ENCODE assay signal across 21 mouse cellular contexts in the genomic region with DNA sequence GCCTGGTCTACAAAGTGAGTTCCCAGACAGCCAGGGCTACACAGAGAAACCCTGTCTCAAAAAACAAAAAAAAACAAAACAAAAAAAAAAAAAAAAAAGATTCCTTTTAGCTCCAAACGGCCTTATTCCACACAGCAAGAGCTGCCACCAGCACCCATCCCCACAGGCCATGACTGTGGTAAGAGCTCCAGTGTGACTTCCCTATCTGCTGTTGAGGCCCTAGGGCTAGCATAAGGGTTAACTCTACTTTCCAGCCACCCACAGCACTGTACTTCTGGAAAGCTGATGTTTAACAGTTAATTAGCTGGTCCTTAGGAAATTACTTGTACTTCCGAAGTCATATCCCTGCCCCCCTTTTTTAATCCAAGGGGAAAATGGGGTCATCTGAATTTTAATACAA. TPM values are rescaled to one million over a fixed set of nuclear protein-coding genes. Genes with fewer than 3 reads are reported as not detected.
DNase-seq lines count a peak whose midpoint lies in the region; ATAC-seq and TF ChIP-seq lines count a peak whose summit lies in the region.
"Had no signal": no experiment of that assay in that cellular context is flagged by ENCODE, and none has a peak within 500 bp of the region (broad histone marks: within the 10 kb centered on the region; RNA-seq: fewer than 3 reads in every experiment).

No protein-coding gene starts in this region.

- no peak for TF ChIP-seq EP300 in ES-Bruce4 (IDR thresholded peaks at IDR 0.05; ENCODE audit: insufficient read depth, low read depth, low read length)

- no peaks in the 10 kb centered on the region for H3K27me3 ChIP-seq in lung, embryonic 15.5 days
- no peaks in the 10 kb centered on the region for H3K27me3 ChIP-seq in ES-Bruce4 (ENCODE audit: control insufficient read depth, insufficient read depth, low read length, poor library complexity, severe bottlenecking)
- peaks cover 27% of the 10 kb centered on the region for H3K27me3 ChIP-seq in midbrain, embryonic 16.5 days (ENCODE audit: control insufficient read depth, insufficient read depth, low read depth, low read length)
- H3K27me3 ChIP-seq in forebrain, embryonic 12.5 days: peaks cover 76% of the 10 kb centered on the region
- H3K27me3 ChIP-seq: intestine, embryonic 15.5 days; Patski had no signal

- peak overlapping the region; percentile 70 for H3K27ac ChIP-seq in lung, embryonic 15.5 days
- peak overlapping the region; percentile 52; the same call in 1 of the 2 replicates for H3K27ac ChIP-seq in ES-Bruce4 (ENCODE audit: insufficient read depth, low read length)
- no peak overlapping the region for H3K27ac ChIP-seq in midbrain, embryonic 16.5 days (ENCODE audit: low read length)
- no peak overlapping the region for H3K27ac ChIP-seq in forebrain, embryonic 12.5 days
- H3K27ac ChIP-seq: heart, adult 2 months; heart, embryonic 10.5 days; hindbrain, embryonic 10.5 days; intestine, embryonic 15.5 days had no signal

- DNase-seq in lung, postnatal 10 days: no peak
- DNase-seq in right cerebral cortex, postnatal 25 days: no peak
- DNase-seq: adrenal gland, postnatal 14 days; cerebellum, adult 11 months; cerebellum, adult 8-10 months; cerebellum, postnatal 36 days; gastrocnemius, postnatal 25 days; heart, adult 2 months had no signal

- peak overlapping the region; percentile 26; the same call in 1 of the 2 replicates for H3K4me2 ChIP-seq in lung, embryonic 15.5 days
- H3K4me2 ChIP-seq in midbrain, embryonic 16.5 days (ENCODE audit: low read length): no peak overlapping the region
- no peak overlapping the region for H3K4me2 ChIP-seq in forebrain, embryonic 12.5 days
- H3K4me2 ChIP-seq: intestine, embryonic 15.5 days had no signal

- TF ChIP-seq CTCF in ES-Bruce4 (IDR thresholded peaks at IDR 0.05; ENCODE audit: low read depth, low read length): no peak

- peaks cover 34% of the 10 kb centered on the region for H3K4me1 ChIP-seq in lung, embryonic 15.5 days
- peaks cover 6% of the 10 kb centered on the region for H3K4me1 ChIP-seq in ES-Bruce4 (ENCODE audit: control insufficient read depth, insufficient read depth, low read length)
- peaks cover 24% of the 10 kb centered on the region for H3K4me1 ChIP-seq in midbrain, embryonic 16.5 days (ENCODE audit: control insufficient read depth, insufficient read depth, low read length)
- H3K4me1 ChIP-seq in forebrain, embryonic 12.5 days: peaks cover 40% of the 10 kb centered on the region

- no peak for ATAC-seq in lung, embryonic 15.5 days (ENCODE audit: borderline replicate concordance, extremely low read depth, low FRiP score, low TSS enrichment)
- peak; percentile 65 for ATAC-seq in granulocyte monocyte progenitor cell, adult 5-6 weeks (replicated peaks; ENCODE audit: poor library complexity, severe bottlenecking)
- peak; percentile 48; the same call in 1 of the 2 replicates for ATAC-seq in megakaryocyte progenitor cell, adult 5-6 weeks (replicated peaks; ENCODE audit: poor library complexity)
- ATAC-seq in midbrain, embryonic 16.5 days: no peak
- no peak for ATAC-seq in forebrain, embryonic 12.5 days (ENCODE audit: low FRiP score)
- ATAC-seq: forebrain, embryonic 15.5 days; hindbrain, embryonic 16.5 days; intestine, embryonic 15.5 days; Patski had no signal

- H3K9ac ChIP-seq in lung, embryonic 15.5 days: 0 out of 2 replicates have a peak overlapping the region, but pooled peaks have one; percentile 16
- no peak overlapping the region for H3K9ac ChIP-seq in ES-Bruce4 (ENCODE audit: low read depth, poor library complexity, severe bottlenecking)
- no peak overlapping the region for H3K9ac ChIP-seq in midbrain, embryonic 16.5 days (ENCODE audit: low read depth, low read length)
- H3K9ac ChIP-seq in forebrain, embryonic 12.5 days: no peak overlapping the region
- H3K9ac ChIP-seq: forebrain, embryonic 15.5 days; hindbrain, embryonic 13.5 days; intestine, embryonic 15.5 days had no signal

- no peak for TF ChIP-seq POLR2A in ES-Bruce4 (IDR thresholded peaks at IDR 0.05; ENCODE audit: insufficient read depth, low read length)

- WGBS in lung, embryonic 15.5 days: 35% methylated on average over 2 of the region's 2 CpGs
- 71% methylated on average over 2 of the region's 2 CpGs for WGBS in midbrain, embryonic 16.5 days
- WGBS in forebrain, embryonic 12.5 days: 78% methylated on average over 2 of the region's 2 CpGs

- H3K9me3 ChIP-seq in lung, embryonic 15.5 days: no peaks in the 10 kb centered on the region
- H3K9me3 ChIP-seq in ES-Bruce4 (replicated peaks; ENCODE audit: control insufficient read depth, insufficient read depth, low read length, poor library complexity, severe bottlenecking): no peaks in the 10 kb centered on the region
- H3K9me3 ChIP-seq in midbrain, embryonic 16.5 days (replicated peaks; ENCODE audit: control insufficient read depth, low read length, poor library complexity, severe bottlenecking): no peaks in the 10 kb centered on the region
- H3K9me3 ChIP-seq in forebrain, embryonic 12.5 days: no peaks in the 10 kb centered on the region
- H3K9me3 ChIP-seq: forebrain, embryonic 15.5 days; heart, embryonic 10.5 days; hindbrain, embryonic 10.5 days; hindbrain, embryonic 13.5 days; intestine, embryonic 15.5 days had no signal

- H3K4me3 ChIP-seq in lung, embryonic 15.5 days: no peak overlapping the region
- H3K4me3 ChIP-seq in ES-Bruce4 (ENCODE audit: low read depth, low read length): no peak overlapping the region
- no peak overlapping the region for H3K4me3 ChIP-seq in midbrain, embryonic 16.5 days (ENCODE audit: low read depth, low read length)
- H3K4me3 ChIP-seq in forebrain, embryonic 12.5 days (replicated peaks): no peak overlapping the region
- H3K4me3 ChIP-seq: forebrain, embryonic 15.5 days; heart, adult 2 months; heart, embryonic 10.5 days; hindbrain, embryonic 10.5 days; hindbrain, embryonic 13.5 days; intestine, embryonic 15.5 days had no signal

- peaks cover 6% of the 10 kb centered on the region for H3K36me3 ChIP-seq in lung, embryonic 15.5 days
- H3K36me3 ChIP-seq in ES-Bruce4 (ENCODE audit: control insufficient read depth, insufficient read depth, low read length, poor library complexity, severe bottlenecking): peaks cover 37% of the 10 kb centered on the region
- no peaks in the 10 kb centered on the region for H3K36me3 ChIP-seq in midbrain, embryonic 16.5 days (ENCODE audit: control insufficient read depth, insufficient read depth, low read length)
- H3K36me3 ChIP-seq in forebrain, embryonic 12.5 days (replicated peaks): no peaks in the 10 kb centered on the region
- H3K36me3 ChIP-seq: forebrain, embryonic 15.5 days; hindbrain, embryonic 13.5 days; intestine, embryonic 15.5 days had no signal

RNA-seq across cellular contexts. Expression of a gene that starts 8.2 kb away (rescaled TPM):
- polyA plus RNA-seq in lung, embryonic 15.5 days (2015; fragmentation: Nextera tagmentation; extraction: Ambion mirVana): 167 TPM in 2 replicates
- polyA plus RNA-seq in ES-Bruce4 (2011; ENCODE audit: insufficient read depth, insufficient read length, low read depth, missing spikeins): 130 and 133 TPM in 2 replicates
- total RNA-seq in granulocyte monocyte progenitor cell, adult 5-6 weeks (2014; fragmentation: Nextera tagmentation): 2.8 and 5.4 TPM in 2 replicates
- 1.8 and 2.5 TPM in 2 replicates for total RNA-seq in granulocyte monocyte progenitor cell, adult 5-6 weeks (2017)
- total RNA-seq in megakaryocyte progenitor cell, adult 5-6 weeks (2015): 3.3 and 4.1 TPM in 2 replicates
- 1.5 and 2.3 TPM in 2 replicates for total RNA-seq in megakaryocyte progenitor cell, adult 5-6 weeks (2017)
- 13.6 and 17.8 TPM in 2 replicates for polyA plus RNA-seq in midbrain, embryonic 16.5 days (2015; fragmentation: Nextera tagmentation; extraction: Ambion mirVana)
- 17.9 and 28.4 TPM in 2 replicates for polyA plus RNA-seq in forebrain, embryonic 12.5 days (2016; fragmentation: Nextera tagmentation; extraction: Ambion mirVana)

Comparison
In these comparisons a context has a peak if more than half of its experiments do, and no peak if none do; other contexts are left out.
1. ATAC-seq: peak in granulocyte monocyte progenitor cell, adult 5-6 weeks (single experiment) and megakaryocyte progenitor cell, adult 5-6 weeks (single experiment); none in lung, embryonic 15.5 days (single experiment), midbrain, embryonic 16.5 days (single experiment) and forebrain, embryonic 12.5 days (single experiment).
2. H3K27ac ChIP-seq: peak in lung, embryonic 15.5 days (single experiment) and ES-Bruce4 (single experiment); none in midbrain, embryonic 16.5 days (single experiment) and forebrain, embryonic 12.5 days (single experiment).